Mouse (Mus musculus) heart, embryonic 11.5 days (tissue): ENCODE measurements around the gene Tex10. TPM values are rescaled to one million over a fixed set of nuclear protein-coding genes. Genes with fewer than 3 reads are reported as not detected.
A peak's percentile ranks its signal among the peaks of the same experiment; 100 is the strongest.

Source experiments
- ATAC-seq: fragments of 200-750 bp; cut with Nextera tagmentation; replicated peaks from 2 replicates; pipeline ENCODE4 v1.8.0; 2017; ENCODE audit warnings: moderate library complexity; ENCODE audit not compliant: insufficient number of reproducible peaks, low FRiP score, low TSS enrichment
- H3K27ac ChIP-seq: fragments of 300-500 bp; sonication (generic); 2 replicates; pipeline ENCODE4 v1.5.1; 2014; ENCODE audit warnings: mild to moderate bottlenecking, low read depth, low read length
- H3K27me3 ChIP-seq: fragments of 300-500 bp; sonication (generic); 2 replicates; pipeline ENCODE4 v1.6.1; 2014; ENCODE audit warnings: mild to moderate bottlenecking, low read length, mixed read lengths; ENCODE audit not compliant: control insufficient read depth, insufficient read depth
- H3K36me3 ChIP-seq: fragments of 300-500 bp; sonication (generic); 2 replicates; pipeline ENCODE4 v1.6.1; 2014; ENCODE audit warnings: mild to moderate bottlenecking, low read length, moderate library complexity, mixed read lengths; ENCODE audit not compliant: control insufficient read depth, insufficient read depth
- H3K4me1 ChIP-seq: fragments of 300-500 bp; sonication (generic); 2 replicates; pipeline ENCODE4 v1.6.1; 2014; ENCODE audit warnings: low read length; ENCODE audit not compliant: control insufficient read depth, insufficient read depth
- H3K4me2 ChIP-seq: fragments of 300-500 bp; sonication (generic); 2 replicates; pipeline ENCODE4 v1.6.1; 2014; ENCODE audit warnings: mild to moderate bottlenecking, moderate library complexity
- H3K4me3 ChIP-seq: fragments of 300-500 bp; sonication (generic); 2 replicates; pipeline ENCODE4 v1.5.1; 2014; ENCODE audit warnings: low read depth, low read length
- H3K9ac ChIP-seq: fragments of 300-500 bp; sonication (generic); 2 replicates; pipeline ENCODE4 v1.6.1; 2014; ENCODE audit warnings: mild to moderate bottlenecking, low read depth, low read length, moderate library complexity
- H3K9me3 ChIP-seq: fragments of 300-500 bp; sonication (generic); replicated peaks from 2 replicates; pipeline ENCODE4 v1.6.1; 2016; ENCODE audit warnings: low read length; ENCODE audit not compliant: control insufficient read depth
- WGBS: fragments of 180-500 bp; shearing (Covaris S2); extraction: QIAGEN DNeasy Blood & Tissue Kit; methylation state at CpG from one replicate; pipeline ENCODE4 v1.1.7; 2014; ENCODE audit not compliant: insufficient replicate concordance; 5-methylcytosine and 5-hydroxymethylcytosine counted together
- polyA plus RNA-seq: library from polyadenylated mRNA; unstranded; fragments of >200 nt; fragmentation: Nextera tagmentation; extraction: Ambion mirVana; gene quantifications from 2 replicates; pipeline ENCODE4 v1.2.1, GENCODE M21; 2014

Gene Tex10
- polyA plus RNA-seq, result 51.6 and 52.8 TPM in 2 replicates

- H3K9ac ChIP-seq, result peak within 1 kb of the TSS; percentile 93
- H3K4me2 ChIP-seq, result peak within 1 kb of the TSS; percentile 70
- peaks cover 11% of the 10 kb centered on the region for H3K4me1 ChIP-seq
- ATAC-seq, result peak; percentile 93
- H3K27ac ChIP-seq, result peak within 1 kb of the TSS; percentile 73
- peaks cover 7% of the 10 kb centered on the region; the same call in 1 of the 2 replicates for H3K36me3 ChIP-seq
- no peaks in the 10 kb centered on the region for H3K27me3 ChIP-seq
- WGBS, result under 1% methylated on average over 89 of the region's 89 CpGs
- no peaks in the 10 kb centered on the region for H3K9me3 ChIP-seq
- peak within 1 kb of the TSS; percentile 87 for H3K4me3 ChIP-seq
Measured at GRCm38 (mm10) chr4:48472792-48473650, at the start of gene Tex10. Gene Tex10, minus strand, starts transcription at chr4:48473459.

- Histone ChIP-seq H3K36me3 (no peaks in the 10 kb centered on the region), H3K27ac (no peak overlapping the region), H3K27me3 (no peaks in the 10 kb centered on the region), H3K4me3 (no peak overlapping the region), H3K9me3 (no peaks in the 10 kb centered on the region), H3K4me1 (no peaks in the 10 kb centered on the region), H3K4me2 (no peak overlapping the region), H3K9ac (no peak overlapping the region)
- no peak for ATAC-seq
- WGBS, result 23% methylated on average over 2 of the region's 2 CpGs
Measured at GRCm38 (mm10) chr4:48510861-48511260, 37.6 kb upstream of the Tex10 start.

- Histone ChIP-seq H3K4me1 (no peaks in the 10 kb centered on the region), H3K4me2 (no peak overlapping the region), H3K9me3 (no peaks in the 10 kb centered on the region), H3K4me3 (no peak overlapping the region), H3K27ac (no peak overlapping the region), H3K36me3 (no peaks in the 10 kb centered on the region), H3K9ac (no peak overlapping the region), H3K27me3 (no peaks in the 10 kb centered on the region)
- no peak for ATAC-seq
- 48% methylated on average over 2 of the region's 2 CpGs for WGBS
Measured at GRCm38 (mm10) chr4:48492510-48492909, 19.3 kb upstream of the Tex10 start.

GRCm38 (mm10) chr4:48491290-48491743, 18.1 kb upstream of the Tex10 start:
- WGBS, result 8% methylated on average over 14 of the region's 14 CpGs
- Histone ChIP-seq H3K27ac (no peak overlapping the region), H3K4me1 (no peaks in the 10 kb centered on the region), H3K9ac (no peak overlapping the region; the same call in 1 of the 2 replicates), H3K9me3 (no peaks in the 10 kb centered on the region), H3K4me3 (peak overlapping the region; percentile 28), H3K4me2 (peak overlapping the region; percentile 59), H3K36me3 (no peaks in the 10 kb centered on the region), H3K27me3 (no peaks in the 10 kb centered on the region)
- no peak; the same call in 1 of the 2 replicates for ATAC-seq

GRCm38 (mm10) chr4:48488916-48489315, 15.7 kb upstream of the Tex10 start:
- Histone ChIP-seq H3K4me2 (no peak overlapping the region), H3K9ac (no peak overlapping the region), H3K27ac (no peak overlapping the region), H3K27me3 (no peaks in the 10 kb centered on the region), H3K4me1 (no peaks in the 10 kb centered on the region), H3K9me3 (no peaks in the 10 kb centered on the region), H3K4me3 (no peak overlapping the region), H3K36me3 (no peaks in the 10 kb centered on the region)
- no peak for ATAC-seq
- WGBS, result 86% methylated on average over 2 of the region's 2 CpGs

- 38% methylated on average over 2 of the region's 2 CpGs for WGBS
- Histone ChIP-seq H3K9ac (no peak overlapping the region), H3K27me3 (no peaks in the 10 kb centered on the region), H3K4me2 (no peak overlapping the region), H3K4me1 (no peaks in the 10 kb centered on the region), H3K27ac (no peak overlapping the region), H3K4me3 (no peak overlapping the region), H3K36me3 (no peaks in the 10 kb centered on the region), H3K9me3 (peaks cover 4% of the 10 kb centered on the region; the same call in 1 of the 2 replicates)
- ATAC-seq, result no peak
Measured at GRCm38 (mm10) chr4:48481287-48481686, 8.0 kb upstream of the Tex10 start.

- H3K4me3 ChIP-seq, result peak overlapping the region; percentile 87
- WGBS, result 64% methylated on average over 2 of the region's 2 CpGs
- no peaks in the 10 kb centered on the region for H3K27me3 ChIP-seq
- peaks cover 11% of the 10 kb centered on the region for H3K4me1 ChIP-seq
- H3K4me2 ChIP-seq, result peak overlapping the region; percentile 70
- no peak for ATAC-seq
- peak overlapping the region; percentile 93 for H3K9ac ChIP-seq
- H3K9me3 ChIP-seq, result no peaks in the 10 kb centered on the region
- H3K27ac ChIP-seq, result 0 out of 2 replicates have a peak overlapping the region, but pooled peaks have one; percentile 73
- peaks cover under 1% of the 10 kb centered on the region; the same call in 1 of the 2 replicates for H3K36me3 ChIP-seq
Measured at GRCm38 (mm10) chr4:48473651-48474011, 372 bp upstream of the Tex10 start.

- peaks cover 11% of the 10 kb centered on the region for H3K4me1 ChIP-seq
- H3K9me3 ChIP-seq, result no peaks in the 10 kb centered on the region
- H3K27me3 ChIP-seq, result no peaks in the 10 kb centered on the region
- ATAC-seq, result 0 out of 2 replicates have a peak, but pooled peaks have one; percentile 3
- WGBS, result 13% methylated on average over 12 of the region's 12 CpGs
- H3K4me3 ChIP-seq, result peak overlapping the region; percentile 87
- H3K4me2 ChIP-seq, result peak overlapping the region; percentile 70
- H3K9ac ChIP-seq, result peak overlapping the region; percentile 93
- H3K36me3 ChIP-seq, result peaks cover 7% of the 10 kb centered on the region; the same call in 1 of the 2 replicates
- H3K27ac ChIP-seq, result peak overlapping the region; percentile 73; the same call in 1 of the 2 replicates
Measured at GRCm38 (mm10) chr4:48472052-48472791, 1.0 kb downstream of the Tex10 start.
